Mouse (Mus musculus) c-Kit-negative CD71-positive TER-119-positive erythroid progenitor cells, embryonic 14.5 days (primary cell): ENCODE data around the gene Cyp26a1.

Source experiments
- DNase-seq: peaks from one replicate; pipeline ENCODE4 v3.0.0-alpha.2; 2013; ENCODE audit warnings: low read depth, low spot score

The Cyp26a1 gene

DNA sequence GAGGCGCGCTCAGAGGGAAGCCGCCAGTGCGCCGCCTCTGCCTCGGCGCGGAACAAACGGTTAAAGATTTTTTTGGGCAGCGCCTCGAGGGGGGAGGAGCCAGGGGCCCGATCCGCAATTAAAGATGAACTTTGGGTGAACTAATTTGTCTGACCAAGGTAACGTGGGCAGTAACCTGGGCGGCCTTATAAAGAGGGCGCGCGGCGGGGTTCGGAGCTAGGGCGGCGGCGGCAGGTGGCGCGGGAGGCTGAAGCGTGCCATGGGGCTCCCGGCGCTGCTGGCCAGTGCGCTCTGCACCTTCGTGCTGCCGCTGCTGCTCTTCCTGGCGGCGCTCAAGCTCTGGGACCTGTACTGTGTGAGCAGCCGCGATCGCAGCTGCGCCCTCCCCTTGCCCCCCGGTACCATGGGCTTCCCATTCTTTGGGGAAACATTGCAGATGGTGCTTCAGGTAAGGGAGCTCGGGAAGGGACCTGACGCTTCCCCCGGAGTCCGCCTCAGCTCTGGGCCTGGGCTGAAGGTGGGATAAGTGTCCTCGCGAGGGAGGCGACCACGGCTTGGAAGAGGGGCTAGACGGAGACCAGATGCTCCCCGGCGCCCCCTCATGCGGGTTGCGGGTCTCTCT lies at the start of gene Cyp26a1:
Gene Cyp26a1, plus strand, starts transcription at position 148 of the 622 bp plus-strand sequence.
- DNase-seq: no peak

GRCm38 (mm10) chr19:37647994-37648393 lies 49.6 kb upstream of the Cyp26a1 start:
- DNase-seq: no peak

- no peak for DNase-seq
Observed at GRCm38 (mm10) chr19:37650526-37650925, 47.1 kb upstream of the Cyp26a1 start.

GRCm38 (mm10) chr19:37654012-37654411 lies 43.6 kb upstream of the Cyp26a1 start:
- DNase-seq: no peak

GRCm38 (mm10) chr19:37656441-37656840 lies 41.2 kb upstream of the Cyp26a1 start:
- DNase-seq: no peak

GRCm38 (mm10) chr19:37665256-37665655 lies 32.3 kb upstream of the Cyp26a1 start:
- no peak for DNase-seq

DNA sequence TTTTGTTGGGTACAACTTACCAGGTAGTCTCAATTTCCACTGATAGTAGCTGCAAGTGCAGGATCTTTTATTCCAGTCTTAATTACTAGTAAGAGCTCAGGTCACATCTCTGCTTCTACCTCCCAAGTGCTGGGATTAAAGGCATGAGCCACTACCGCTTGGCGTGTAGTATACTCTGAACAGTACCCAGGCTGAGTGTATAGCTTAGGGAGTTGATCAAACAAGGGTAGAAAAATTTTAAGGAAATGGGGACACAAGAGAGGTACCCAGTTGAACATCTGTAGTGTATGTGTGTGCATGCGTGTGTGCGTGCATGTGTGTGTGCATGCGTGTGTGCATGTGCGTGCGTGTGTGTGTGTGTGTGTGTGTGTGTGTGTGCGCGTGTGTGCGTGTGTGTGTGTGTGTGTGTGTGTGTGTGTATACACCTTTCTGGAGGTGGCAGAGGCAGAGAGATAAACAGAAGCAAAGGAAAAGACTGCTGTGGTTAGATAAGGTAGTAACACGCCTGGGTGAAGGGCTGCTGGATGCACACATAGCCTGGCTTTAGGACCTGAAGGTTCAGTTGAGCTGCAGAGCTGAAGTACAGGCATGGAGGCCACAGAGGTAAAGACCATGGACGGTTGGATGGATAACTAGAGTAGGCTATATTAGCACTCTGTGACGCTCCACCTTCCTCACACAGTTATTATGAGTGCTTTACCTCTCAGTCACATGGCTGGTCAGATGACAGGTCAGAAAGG lies 29.6 kb upstream of the Cyp26a1 start:
- peak; percentile 51 for DNase-seq

DNA sequence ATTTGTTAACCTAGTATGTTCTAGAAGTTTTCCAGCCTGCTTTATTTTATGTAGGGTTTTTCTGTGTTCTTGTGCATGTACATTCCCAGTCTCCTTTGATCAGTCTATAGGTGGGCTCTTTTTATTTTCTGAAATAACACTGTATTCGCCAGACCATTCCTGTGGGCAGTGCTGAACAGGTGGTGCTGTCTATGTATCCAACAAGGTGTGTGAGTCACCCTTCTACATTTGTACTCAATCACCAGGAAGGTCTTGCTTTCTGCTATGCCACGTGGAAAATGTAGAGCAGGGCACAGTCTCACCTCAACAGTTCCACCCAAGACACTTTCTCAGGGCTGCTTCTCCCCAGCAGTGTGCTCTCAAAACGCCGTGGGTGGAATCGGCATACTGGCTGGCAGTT lies 28.9 kb upstream of the Cyp26a1 start:
- no peak for DNase-seq

DNA sequence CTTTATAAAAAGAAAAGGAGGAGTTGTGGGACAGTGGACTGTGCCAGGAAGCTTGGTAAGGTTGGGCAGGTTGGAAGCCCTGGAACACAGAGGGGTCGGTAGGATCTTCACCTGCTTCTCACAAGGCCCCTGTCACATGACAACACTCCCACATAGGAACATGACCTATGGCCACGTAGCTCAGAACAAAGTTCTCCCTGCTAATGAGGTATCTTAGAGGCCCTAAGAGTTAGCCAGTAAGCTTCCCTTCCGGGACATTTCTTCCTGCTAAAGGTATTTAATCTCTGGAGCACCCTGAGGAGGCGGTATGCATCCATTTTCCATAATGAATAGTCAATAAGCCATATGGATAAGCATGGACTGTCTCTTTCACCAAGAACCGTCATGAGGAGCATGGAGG lies 28.1 kb upstream of the Cyp26a1 start:
- DNase-seq: no peak

GRCm38 (mm10) chr19:37673393-37673792 lies 24.2 kb upstream of the Cyp26a1 start:
- no peak for DNase-seq

DNA sequence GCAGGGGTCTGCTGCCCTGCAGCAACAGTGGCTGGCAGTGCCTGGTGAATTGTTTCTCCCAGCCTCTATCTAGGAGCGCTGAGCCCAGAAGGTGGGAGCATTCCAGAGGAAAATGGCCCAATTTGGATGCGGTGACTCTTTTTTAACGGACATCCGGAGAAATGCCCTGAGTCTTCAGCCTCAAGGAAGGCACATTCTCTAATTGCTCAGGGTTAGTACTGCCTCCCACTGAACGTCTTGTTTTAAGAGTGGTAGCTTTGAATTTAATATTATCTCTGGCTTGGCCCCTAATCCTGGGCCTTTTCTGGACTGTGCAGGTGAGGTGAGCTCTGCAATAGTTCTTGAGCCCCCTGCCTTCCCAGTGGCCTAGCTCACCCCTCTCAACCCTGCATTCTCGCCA lies 12.3 kb upstream of the Cyp26a1 start, which contains the start of gene Cyp26c1:
Gene Cyp26c1, plus strand, starts transcription at position 301 of the 400 bp plus-strand sequence.
- DNase-seq: no peak

DNA sequence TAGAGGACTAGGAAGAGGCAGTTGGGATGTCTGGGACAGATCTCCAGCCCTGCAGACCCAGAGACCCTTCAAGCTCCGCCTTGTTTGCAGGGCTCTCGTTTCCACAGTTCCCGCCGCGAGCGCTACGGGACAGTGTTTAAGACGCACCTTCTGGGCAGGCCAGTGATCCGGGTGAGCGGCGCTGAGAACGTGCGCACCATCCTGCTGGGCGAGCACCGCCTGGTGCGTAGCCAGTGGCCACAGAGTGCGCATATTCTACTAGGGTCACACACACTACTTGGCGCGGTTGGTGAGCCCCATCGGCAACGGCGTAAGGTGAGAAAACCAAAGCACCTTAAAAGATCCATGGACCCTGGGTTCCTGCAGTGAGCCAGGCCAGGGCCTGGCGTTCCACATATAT lies 11.3 kb upstream of the Cyp26a1 start:
- no peak for DNase-seq

- DNase-seq: no peak
Observed at GRCm38 (mm10) chr19:37686941-37687850, 10.4 kb upstream of the Cyp26a1 start.

GRCm38 (mm10) chr19:37689478-37689877 lies 8.1 kb upstream of the Cyp26a1 start:
- DNase-seq: no peak

GRCm38 (mm10) chr19:37690716-37691115 lies 6.9 kb upstream of the Cyp26a1 start:
- DNase-seq: no peak

DNA sequence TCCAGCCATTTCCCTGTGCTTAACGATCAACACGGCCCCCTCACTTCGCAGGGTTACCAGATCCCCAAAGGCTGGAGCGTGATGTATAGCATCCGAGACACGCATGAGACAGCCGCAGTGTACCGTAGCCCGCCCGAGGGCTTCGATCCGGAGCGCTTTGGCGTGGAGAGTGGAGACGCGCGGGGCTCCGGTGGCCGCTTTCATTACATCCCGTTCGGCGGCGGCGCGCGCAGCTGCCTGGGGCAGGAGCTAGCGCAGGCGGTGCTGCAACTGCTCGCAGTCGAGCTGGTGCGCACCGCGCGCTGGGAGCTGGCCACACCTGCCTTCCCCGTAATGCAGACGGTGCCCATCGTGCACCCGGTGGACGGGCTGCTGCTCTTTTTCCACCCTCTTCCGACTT lies 4.7 kb upstream of the Cyp26a1 start:
- no peak for DNase-seq

DNA sequence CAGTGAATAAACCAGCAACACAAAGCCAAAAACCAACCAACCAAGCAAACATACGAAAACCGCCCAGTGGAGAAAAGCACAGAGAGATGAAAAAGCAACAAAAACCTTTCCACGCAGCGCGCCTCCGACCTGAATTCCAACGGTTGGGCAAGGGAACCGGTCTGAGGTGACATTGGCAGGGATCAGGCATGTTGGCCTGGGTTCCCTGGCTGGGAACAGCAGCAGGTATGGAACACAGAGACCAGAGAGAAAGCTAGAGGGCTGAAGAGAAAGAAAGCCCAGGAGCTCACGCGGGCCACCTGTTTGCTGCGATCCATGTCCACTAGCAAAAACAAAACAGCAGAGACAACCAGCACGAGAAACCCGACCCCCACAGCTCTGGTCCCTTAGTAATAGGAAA lies 2.5 kb upstream of the Cyp26a1 start:
- no peak for DNase-seq

DNA sequence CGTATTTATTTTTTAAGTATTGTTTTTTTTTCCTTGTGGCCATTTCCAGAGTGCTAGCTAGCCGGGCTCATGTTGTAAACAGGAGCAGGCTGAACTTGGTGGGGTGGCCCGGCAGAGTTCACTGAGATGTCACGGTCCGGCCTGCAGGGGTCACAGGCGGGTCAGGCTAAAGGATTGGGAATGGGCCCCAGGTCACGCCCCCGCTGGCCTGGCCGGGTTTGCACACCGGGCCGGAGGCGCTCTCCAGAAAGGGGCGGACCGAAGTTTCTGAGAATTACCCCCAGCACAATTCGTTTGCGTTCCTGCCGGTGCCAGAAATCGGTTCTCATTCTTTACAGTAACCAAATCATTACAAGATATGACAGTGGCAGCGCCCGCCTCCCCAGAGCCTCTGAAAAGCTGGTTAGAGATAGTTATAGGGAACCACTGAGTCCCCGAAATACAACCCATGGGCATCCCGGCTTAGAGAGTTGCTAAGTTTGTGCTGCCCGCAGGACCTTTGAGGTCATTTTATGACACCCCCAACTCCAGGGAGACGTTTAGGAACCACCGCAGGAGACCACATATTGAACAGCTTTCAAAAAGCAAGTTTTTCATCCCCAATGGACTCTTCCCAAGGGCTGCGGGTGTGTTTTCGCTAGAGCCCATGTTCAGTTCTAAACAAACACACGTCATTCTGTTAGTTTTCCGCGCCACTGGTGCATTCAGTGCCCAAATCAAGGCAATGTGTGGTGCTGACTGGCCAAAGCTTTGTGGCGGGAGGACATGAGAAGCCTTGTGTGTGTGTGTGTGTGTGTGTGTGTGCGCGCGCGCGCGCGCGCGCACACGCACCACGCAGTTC lies 1.6 kb upstream of the Cyp26a1 start:
- no peak for DNase-seq

DNA sequence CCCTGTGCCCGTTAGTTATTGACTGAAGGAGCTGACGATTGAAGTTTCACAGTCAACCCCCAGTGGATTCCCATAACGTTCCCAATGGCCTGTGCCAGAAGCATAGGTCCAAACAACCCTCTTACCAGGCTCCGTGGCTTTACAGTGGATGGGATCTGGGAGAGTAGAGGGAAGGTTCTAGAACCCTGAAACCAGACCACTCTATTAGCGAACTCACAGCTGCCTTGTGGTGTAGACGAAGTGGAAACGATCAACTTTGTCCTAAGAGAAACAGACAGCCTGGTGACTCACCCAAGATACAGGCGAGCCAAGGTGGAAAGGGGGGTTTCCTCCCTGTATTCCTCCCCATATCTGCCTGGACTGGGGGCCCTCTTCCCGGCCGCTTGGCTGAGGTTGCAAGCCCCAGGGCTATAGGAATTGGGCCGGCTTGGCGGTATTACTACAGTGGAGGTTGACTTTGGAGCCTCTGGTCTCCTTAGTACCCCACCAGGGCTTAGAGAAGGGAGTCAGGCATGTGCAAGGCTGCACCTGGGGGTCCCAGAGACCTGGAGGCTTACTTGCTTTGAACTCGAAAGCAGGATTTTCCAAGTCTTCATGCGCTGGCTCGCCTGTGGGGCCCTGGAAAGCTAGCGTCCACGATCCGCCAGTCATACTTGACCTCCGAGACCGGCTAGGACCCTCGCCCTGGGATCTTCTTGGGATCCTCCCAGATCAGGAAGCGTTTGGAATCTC lies 829 bp upstream of the Cyp26a1 start:
- DNase-seq: no peak

GRCm38 (mm10) chr19:37697335-37697636 lies 312 bp upstream of the Cyp26a1 start:
- no peak for DNase-seq
